Mouse (Mus musculus): ENCODE measurements at regions not wholly inside any gene's neighbourhood (a gene's known extent, or its start where the extent isn't known, plus 50 kb on each side); places are given as distances from the start of the nearest gene placed in this dataset.

DNA sequence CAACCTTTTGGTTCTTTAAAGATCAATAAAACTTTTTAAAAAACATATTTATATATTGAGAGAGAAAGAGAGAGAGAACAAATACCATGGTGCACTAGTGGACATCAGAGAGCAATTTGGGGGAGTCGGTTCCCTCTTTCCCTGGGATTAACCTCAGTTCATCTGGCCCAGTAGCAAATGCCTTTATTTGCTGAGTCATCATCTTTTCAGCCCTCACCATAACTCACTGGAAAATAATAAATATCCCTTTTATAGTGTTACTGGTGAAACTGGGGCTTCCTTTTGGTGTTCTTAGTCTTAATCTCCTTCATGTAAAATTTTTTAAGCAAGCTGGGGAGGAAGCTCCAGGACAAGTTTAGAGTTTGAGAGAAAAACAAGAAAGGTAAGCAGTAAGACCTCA lies 105.3 kb upstream of the Arg1 start:
- DNase-seq (ENCODE audit: low spot score) = no peak

DNA sequence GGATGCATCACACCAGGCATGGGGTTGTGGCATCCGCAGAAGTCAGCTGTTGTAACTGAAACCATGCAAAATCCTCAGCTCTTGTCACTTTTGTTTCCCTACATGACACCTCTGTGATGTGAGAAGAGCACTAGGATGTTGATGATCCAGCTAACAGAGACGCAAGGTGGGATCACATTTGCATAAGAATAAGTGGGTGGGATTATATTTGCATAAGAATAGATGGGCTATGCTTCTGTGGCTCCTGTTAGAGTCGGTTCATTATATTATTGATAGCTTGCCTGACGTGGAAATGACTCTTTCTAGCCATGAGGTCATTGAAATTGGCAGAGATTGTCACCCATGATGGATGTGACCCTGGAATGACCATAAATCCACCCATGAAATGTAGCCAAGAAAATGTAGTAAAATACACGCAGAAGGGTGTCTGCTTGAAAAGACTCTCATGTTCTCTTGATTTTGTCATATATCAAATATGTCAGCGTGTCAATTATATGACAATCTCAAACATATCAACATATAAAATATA lies 102.2 kb upstream of the Arg1 start:
- DNase-seq (ENCODE audit: low spot score) = no peak

DNA sequence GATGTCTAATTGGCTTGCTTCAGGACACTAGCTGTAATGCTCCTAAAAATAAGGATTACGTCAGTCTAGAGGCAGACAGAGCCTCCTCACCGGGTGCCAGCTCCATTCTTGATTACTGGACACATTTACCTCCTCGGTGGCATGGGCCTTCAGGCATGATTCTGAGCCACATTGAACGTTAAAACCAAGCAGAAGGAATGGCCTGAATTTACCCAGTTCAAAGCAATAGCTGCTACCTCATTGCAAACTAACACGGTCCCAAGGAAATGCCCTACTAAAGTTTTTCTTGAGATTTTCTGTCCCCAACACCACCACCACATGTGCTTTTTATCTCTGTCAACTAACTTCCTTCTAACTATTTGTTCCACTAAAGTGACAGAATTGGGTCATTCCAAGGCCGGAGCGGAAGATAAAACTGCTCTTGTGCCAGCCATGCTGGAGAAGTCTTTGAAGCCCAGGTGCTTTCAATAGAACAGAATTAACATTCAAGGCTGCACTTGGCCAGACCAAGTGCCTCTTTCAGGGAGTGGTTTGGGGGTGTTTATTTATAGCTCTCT lies 96.4 kb upstream of the Arg1 start:
- no peak for DNase-seq (ENCODE audit: low spot score)

DNA sequence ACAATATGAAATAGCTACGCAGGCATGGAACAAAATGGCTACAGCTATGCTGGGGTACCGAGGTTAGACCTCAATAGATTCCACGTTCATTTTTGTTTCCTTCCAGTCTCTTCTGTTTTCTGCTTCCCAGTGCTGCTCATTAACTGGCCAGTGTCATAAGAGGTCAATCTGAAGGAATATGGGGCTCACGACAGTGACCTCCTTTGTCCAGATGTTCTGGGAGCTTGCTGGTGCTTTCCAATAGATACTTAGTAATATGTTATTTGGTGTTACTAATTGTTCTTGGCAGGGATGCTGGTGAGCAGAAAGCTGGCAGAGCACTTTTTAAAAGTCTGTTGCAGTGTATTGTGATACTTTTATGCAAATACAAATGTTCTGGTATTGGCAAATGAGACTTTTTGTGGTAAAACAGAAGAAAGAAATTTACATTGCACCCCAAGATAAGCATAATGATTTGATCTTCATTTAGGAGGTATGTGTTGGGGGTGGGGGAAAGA lies 95.8 kb upstream of the Arg1 start:
- DNase-seq (ENCODE audit: low spot score) = no peak

DNA sequence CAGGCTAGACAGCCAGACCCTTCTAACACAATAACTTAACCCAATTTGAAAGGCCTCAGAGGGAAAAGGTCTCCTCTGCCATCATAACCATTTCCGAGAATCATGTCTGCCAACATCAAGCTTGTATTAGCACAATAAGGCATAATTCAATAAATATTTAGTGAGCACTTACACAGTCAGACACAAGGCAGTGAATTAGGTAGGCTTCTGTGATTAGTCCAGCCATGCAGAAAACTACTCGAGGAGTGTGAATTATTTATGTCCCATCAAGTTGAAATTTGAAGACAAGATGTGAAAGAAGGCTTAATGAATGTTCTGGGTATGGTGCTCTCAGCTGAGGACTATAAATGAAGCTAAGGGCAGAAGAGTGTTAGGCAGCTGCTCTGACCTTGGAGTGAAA lies 91.7 kb upstream of the Arg1 start:
- no peak for DNase-seq (ENCODE audit: low spot score)

DNA sequence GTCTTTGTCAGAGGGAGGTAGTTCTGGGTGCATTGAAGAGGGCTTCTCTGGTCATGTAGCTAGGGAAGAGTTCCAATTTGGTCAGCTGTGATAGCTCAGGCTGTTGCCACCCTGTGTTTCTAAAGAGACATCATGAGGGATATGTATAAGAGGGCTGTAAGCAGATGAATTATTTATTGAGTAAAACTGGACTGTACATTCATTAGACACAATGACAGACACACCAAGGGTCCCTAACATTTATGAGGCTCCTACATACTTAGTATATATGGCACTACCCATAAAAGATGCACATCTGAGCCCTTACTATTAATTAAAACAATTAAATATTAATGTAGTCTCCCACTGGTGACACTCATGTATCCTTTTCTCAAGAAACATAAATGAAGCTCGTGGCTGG lies 90.6 kb upstream of the Arg1 start:
- DNase-seq (ENCODE audit: low spot score) = no peak

DNA sequence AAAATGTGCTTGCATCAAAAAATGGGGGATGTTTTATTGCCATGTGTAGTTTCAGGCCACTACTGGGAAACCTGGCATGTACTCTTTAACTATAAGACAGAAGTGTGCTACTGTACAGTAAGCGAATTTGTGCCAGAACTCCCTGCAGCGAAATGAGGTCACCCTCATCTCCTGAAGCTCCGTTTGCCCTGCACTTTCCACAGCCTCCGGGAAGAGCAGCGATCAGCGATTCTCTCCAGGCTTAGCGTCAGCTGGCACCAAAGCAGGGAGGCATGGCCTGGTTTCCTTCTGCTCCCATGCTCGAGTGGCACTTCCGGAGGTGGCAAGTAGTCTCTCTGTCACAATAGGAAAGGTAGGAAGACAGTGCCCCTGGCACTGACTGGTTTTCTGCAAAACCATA lies 88.8 kb upstream of the Arg1 start:
- DNase-seq (ENCODE audit: low spot score) = no peak

DNA sequence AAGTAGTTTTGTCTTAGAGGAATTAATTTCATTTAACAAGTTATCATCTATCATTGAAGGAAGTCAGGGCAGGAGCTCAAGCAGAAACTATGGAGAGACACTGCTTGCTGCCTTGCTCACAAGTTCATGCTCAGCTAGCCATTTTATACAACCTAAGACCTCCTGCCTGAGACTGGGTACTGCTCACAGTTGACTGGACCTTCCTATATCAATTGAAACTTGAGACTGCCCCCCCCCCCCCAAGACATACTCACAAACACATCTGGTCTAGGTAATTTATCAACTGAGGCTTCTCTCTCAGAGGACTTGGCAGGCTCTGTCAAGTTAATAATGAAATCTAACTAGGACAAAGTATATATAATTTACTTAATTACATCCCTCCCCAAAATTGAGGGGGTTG lies 84.8 kb upstream of the Arg1 start:
- DNase-seq (ENCODE audit: low spot score) = no peak

DNA sequence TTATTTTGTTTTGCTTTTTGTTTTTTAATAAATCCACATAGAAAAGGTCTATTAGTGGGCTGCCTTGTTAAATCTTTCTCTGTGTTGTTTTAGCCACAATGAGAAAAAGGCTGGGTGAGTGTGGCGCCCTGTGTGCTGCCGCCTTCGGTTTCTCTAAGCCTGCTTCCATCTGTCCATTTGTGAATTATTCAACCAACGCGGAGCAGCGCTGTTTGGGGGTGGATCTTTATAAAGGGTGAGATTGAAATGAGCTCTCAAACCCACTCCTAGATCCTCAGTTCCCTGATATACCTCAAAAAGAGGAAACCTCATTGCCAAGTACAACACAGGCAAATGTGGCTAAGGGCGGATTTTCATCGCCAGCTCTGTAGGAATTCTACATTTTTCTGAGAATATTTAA lies 74.0 kb upstream of the Arg1 start:
- no peak for DNase-seq (ENCODE audit: low spot score)

DNA sequence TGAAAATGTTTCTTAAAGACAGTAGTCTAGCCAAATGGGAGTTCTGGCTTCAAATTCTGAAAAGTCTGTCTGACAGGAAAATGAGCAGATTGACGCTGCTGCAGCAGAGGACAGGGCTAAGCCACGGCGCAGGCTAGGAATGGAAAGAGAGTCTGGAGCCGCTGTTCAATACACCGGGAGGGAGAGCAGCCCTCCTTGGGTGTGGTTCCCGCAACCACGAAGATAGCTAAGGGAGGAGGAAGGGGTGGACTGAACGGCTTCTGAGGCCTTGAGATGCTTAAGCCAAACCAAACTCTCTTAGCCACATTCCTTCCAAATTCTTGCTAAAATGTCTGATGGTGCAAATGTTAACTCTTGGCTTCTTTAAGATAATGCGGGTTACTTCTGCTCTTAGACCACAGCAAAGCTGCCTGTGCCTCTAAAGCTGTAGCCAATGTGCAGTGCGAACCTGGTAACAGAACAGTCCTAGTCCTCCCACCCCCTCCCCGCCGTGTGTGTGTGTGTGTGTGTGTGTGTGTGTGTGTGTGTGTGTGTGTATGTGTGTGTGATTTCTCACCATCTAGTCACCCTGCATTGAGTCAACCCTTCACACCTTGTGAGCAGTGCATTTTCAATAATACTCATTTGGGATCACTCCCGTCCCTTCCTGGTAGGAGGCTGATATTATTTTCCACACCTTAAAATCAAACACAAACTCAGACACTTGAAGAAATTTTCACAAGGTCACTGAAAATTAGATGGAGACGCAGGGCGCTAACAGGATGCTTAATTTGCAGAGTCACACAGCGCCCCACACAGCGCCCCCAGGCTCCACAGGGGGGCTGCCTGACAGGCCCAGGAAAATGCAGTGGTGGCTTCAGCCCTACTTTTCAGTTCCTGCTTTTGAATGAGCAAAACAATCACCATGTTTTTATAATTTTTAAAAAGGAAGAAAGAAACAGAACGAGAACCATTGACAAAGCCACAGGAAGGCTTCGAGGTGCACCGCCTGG lies 73.2 kb upstream of the Arg1 start:
- no peak for DNase-seq (ENCODE audit: low spot score)

DNA sequence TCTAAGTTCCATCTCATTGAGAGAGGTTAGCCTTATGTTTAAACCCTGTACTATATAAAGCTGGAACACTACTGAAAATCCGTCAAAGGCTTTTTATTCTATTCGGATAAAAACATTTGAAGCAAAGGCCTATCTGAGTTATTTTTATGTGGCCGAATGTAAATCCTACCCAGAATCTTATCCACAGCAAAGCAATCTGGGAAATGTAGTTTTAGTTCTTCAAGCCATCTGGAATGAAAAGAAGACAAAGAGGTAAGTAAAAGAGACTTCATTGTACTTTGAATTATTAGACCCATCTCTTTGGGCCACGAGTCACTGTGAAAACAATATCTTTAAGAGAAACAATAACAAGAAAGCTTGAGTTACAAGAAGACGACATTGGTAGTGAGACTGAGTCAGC lies 72.5 kb upstream of the Arg1 start:
- DNase-seq (ENCODE audit: low spot score) = no peak

DNA sequence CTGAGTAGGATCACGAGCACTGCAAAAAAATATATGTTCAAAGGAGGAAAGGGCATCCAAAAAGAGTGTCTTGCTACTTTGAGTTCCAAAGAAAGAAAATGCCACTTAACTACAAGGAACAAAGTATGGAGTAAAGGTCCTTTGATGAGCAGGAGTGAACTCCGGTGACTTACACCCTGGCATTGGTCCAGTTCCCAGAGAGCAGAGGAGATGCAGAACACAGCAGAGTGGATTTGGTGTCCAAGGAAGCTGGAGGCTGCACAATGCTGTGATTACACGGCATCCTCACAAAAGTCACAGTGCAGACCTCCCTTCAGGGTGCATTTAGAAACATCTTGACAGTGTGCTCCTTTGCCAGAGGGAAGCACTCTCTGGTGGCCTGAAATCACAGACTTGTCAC lies 70.4 kb upstream of the Arg1 start:
- DNase-seq (ENCODE audit: low spot score) = no peak

DNA sequence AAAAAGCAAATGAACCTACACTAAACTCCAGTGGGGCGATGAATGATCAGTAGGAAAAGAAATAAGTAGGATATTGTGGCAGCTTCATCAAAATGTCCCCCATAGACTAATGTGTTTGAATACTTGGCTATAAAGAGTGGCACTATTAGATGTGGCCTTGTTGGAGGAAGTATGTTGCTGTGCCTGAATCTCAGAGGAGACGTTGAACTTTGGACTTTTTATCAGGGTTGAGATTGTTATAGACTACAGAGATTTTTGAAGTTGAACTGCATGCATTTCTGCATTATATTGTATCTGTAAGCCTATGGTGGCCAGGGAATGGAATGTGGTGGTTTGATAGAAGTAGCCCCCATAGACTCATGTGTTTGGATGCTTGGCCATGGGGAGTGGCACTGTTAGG lies 68.5 kb upstream of the Arg1 start:
- no peak for DNase-seq (ENCODE audit: low spot score)

DNA sequence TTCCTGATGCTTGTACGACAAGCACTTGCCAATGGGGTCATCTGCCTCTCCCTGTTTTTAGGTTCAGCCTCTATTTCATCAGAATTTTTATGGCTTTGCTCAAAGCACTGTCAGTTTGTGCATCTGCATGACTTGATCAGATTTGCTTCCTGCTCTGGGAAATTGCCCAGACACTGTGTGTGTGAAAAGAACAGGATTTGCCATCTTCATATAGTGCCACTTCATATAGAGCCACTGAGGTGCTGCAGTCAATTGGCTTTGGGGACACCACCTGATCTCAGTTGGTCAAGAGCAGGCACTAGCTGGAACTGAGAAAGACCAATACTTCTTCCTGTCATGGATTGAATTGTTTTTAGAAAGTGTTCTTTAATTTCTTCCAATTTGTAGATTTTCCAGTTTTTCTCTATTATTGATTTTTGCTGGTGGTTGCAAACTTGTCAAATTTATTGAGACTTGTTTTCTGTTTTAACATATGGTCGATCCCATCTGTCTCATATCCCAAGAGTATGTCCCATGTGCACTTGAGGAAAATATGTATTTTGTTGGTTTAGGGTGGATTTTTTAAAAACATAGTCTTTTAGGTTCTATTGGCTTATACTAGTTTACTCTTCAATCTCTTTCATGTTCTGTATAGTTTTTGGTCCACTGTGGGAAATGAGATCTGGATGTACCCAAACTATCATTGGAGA lies 62.8 kb upstream of the Arg1 start:
- DNase-seq (ENCODE audit: low spot score) = no peak

DNA sequence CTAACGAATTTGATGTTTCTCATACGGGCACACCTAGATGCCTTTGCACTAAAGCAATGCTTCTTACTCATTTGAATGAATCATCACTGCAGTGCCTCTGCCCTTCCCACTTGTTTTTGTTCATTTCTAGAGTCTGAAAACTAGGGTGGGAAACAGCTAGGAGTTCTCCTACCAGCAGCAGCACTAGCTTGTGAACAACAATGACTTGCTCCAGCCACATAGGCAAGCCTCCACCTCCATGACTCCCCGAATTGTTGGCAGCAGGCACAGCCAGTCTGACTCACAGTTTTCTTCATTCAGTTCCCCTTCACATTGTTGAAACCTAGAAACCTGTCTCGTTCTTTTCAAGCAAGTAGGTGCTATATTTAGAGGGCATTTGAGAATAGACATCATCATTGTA lies 57.5 kb upstream of the Arg1 start:
- DNase-seq (ENCODE audit: low spot score) = no peak

DNA sequence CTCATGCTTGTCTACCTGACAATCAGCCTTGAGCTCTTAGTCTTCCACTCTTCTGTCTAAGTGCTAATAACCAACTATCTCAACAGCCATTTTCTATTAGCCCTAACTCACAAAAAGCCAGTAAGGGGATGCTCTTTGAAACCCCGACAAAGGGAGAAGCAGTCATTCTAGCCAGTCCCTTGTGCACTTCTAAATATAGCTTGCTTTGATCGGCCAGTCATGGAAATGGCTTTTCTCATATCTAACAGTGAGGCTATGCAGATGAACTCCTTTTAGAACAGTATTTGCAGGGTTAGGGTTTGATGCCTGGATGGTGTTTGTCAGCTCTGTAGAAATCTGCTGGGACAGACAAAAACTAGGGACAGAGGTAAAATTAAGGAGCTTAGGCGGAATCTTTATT lies 54.5 kb upstream of the Arg1 start:
- no peak for DNase-seq (ENCODE audit: low spot score)

Measured in yolk sac, embryonic 10.5 days (tissue).